Mouse (Mus musculus) brain, embryonic 14.5 days (tissue): ENCODE results near the gene Ttc22. TPM values are rescaled to one million over a fixed set of nuclear protein-coding genes. Genes with fewer than 3 reads are reported as not detected.
A peak's percentile ranks its signal among the peaks of the same experiment; 100 is the strongest.

ENCODE experiments used
- DNase-seq: peaks from one replicate; pipeline ENCODE4 v3.0.0-alpha.2; 2011; ENCODE audit warnings: low read depth
- CTCF ChIP-seq: fragments of 200-500 bp; IDR thresholded peaks from 2 replicates; pipeline ENCODE4 v1.5.1; 2012; ENCODE audit warnings: inconsistent platforms, mild to moderate bottlenecking, moderate library complexity, borderline replicate concordance; ENCODE audit not compliant: insufficient read depth, insufficient read length; ENCODE audit errors: extremely low read depth
- POLR2A ChIP-seq: fragments of 200-500 bp; IDR thresholded peaks from 2 replicates; pipeline ENCODE4 v1.6.1; 2012; ENCODE audit warnings: mild to moderate bottlenecking, inconsistent platforms, borderline replicate concordance; ENCODE audit not compliant: poor library complexity, insufficient read depth, insufficient read length, severe bottlenecking; ENCODE audit errors: extremely low read depth
- polyA plus RNA-seq: library from polyadenylated mRNA; depleted of rRNA; stranded (reverse); fragments of >200 nt; gene quantifications from 2 replicates; pipeline ENCODE4 v1.2.3, GENCODE M21; 2012; rRNA removed

Gene Ttc22
- 1.8 and 2.2 TPM in 2 replicates for polyA plus RNA-seq

GRCm38 (mm10) chr4:106622030-106622493 is at the start of gene Ttc22:
Gene Ttc22 (plus strand): TSS chr4:106622432.
- DNase-seq: no peak
- TF ChIP-seq POLR2A (no peak), CTCF (no peak)

GRCm38 (mm10) chr4:106575022-106575421 is 47.2 kb upstream of the Ttc22 start:
- no peak for DNase-seq
- TF ChIP-seq CTCF (no peak), POLR2A (no peak)

GRCm38 (mm10) chr4:106577511-106577910 is 44.7 kb upstream of the Ttc22 start:
- no peak for TF ChIP-seq CTCF
- TF ChIP-seq POLR2A: no peak
- DNase-seq: no peak

- TF ChIP-seq POLR2A: no peak
- TF ChIP-seq CTCF: no peak
- DNase-seq: no peak
These were observed 40.9 kb upstream of the Ttc22 start for GRCm38 (mm10) chr4:106581176-106581864.

- TF ChIP-seq POLR2A (no peak), CTCF (no peak)
- DNase-seq: no peak
These were observed 40.4 kb upstream of the Ttc22 start for GRCm38 (mm10) chr4:106581865-106582204.

- TF ChIP-seq CTCF (no peak), POLR2A (no peak)
- DNase-seq: no peak
These were observed 39.6 kb upstream of the Ttc22 start for GRCm38 (mm10) chr4:106582428-106583153.

- no peak for TF ChIP-seq POLR2A
- TF ChIP-seq CTCF: no peak
- DNase-seq: no peak
These were observed 37.6 kb upstream of the Ttc22 start for GRCm38 (mm10) chr4:106584665-106585064.

GRCm38 (mm10) chr4:106587075-106587474 is 35.2 kb upstream of the Ttc22 start:
- DNase-seq: no peak
- TF ChIP-seq CTCF (no peak), POLR2A (no peak)

GRCm38 (mm10) chr4:106590142-106590541 is 32.1 kb upstream of the Ttc22 start:
- TF ChIP-seq CTCF (no peak), POLR2A (no peak)
- DNase-seq: no peak

- no peak for DNase-seq
- TF ChIP-seq POLR2A: no peak
- no peak for TF ChIP-seq CTCF
These were observed 31.4 kb upstream of the Ttc22 start for GRCm38 (mm10) chr4:106590871-106591270.

- no peak for DNase-seq
- no peak for TF ChIP-seq POLR2A
- TF ChIP-seq CTCF: peak; percentile 37; the same call in 1 of the 2 replicates
These were observed 28.6 kb upstream of the Ttc22 start for GRCm38 (mm10) chr4:106593636-106594035.

- TF ChIP-seq CTCF (peak; percentile 27; the same call in 1 of the 2 replicates), POLR2A (no peak)
- DNase-seq: no peak
These were observed 26.0 kb upstream of the Ttc22 start for GRCm38 (mm10) chr4:106596200-106596599.

- no peak for DNase-seq
- TF ChIP-seq CTCF (no peak), POLR2A (no peak)
These were observed 25.2 kb upstream of the Ttc22 start for GRCm38 (mm10) chr4:106597055-106597454.
